Mouse (Mus musculus) megakaryocyte, embryonic 14.5 days (primary cell): ENCODE data around the gene Rwdd2a.

Experiments used
- FLI1 ChIP-seq: IDR thresholded peaks from 2 replicates; pipeline ENCODE4 v1.6.1; 2012; ENCODE audit warnings: low read length, inconsistent platforms, mixed read lengths
- GATA1 ChIP-seq: IDR thresholded peaks from 3 replicates; pipeline ENCODE4 v1.6.1; 2012; ENCODE audit warnings: mixed read lengths, low read length, inconsistent platforms, borderline replicate concordance

GRCm38 (mm10) chr9:86587019-86587795, 15.4 kb downstream of the Rwdd2a start:
- TF ChIP-seq GATA1 (no peak), FLI1 (no peak)
